Mouse (Mus musculus) small intestine, adult 2 months (tissue): ENCODE measurements at regions not wholly inside any gene's neighbourhood (a gene's known extent, or its start where the extent isn't known, plus 50 kb on each side); places are given as distances from the start of the nearest gene placed in this dataset.

Experiments used
- H3K27ac ChIP-seq: fragments of 200-500 bp; 2 replicates; pipeline ENCODE4 v1.5.1; 2012; ENCODE audit warnings: low read depth, low read length, control low read depth, inconsistent platforms; ENCODE audit not compliant: insufficient read depth
- H3K27me3 ChIP-seq: fragments of 200-500 bp; 2 replicates; pipeline ENCODE4 v1.6.1; 2012; ENCODE audit warnings: mild to moderate bottlenecking, moderate library complexity, low read length, inconsistent platforms; ENCODE audit not compliant: control insufficient read depth, insufficient read depth
- H3K36me3 ChIP-seq: fragments of 200-500 bp; 2 replicates; pipeline ENCODE4 v1.6.1; 2012; ENCODE audit warnings: mild to moderate bottlenecking, low read length, control low read depth, inconsistent platforms; ENCODE audit not compliant: control insufficient read depth, insufficient read depth
- H3K4me1 ChIP-seq: fragments of 200-500 bp; 2 replicates; pipeline ENCODE4 v1.6.1; 2012; ENCODE audit warnings: low read length, inconsistent platforms, mixed read lengths; ENCODE audit not compliant: control insufficient read depth, insufficient read depth, insufficient read length
- H3K4me3 ChIP-seq: fragments of 200-500 bp; 2 replicates; pipeline ENCODE4 v1.5.1; 2012; ENCODE audit warnings: low read depth, mild to moderate bottlenecking, control low read depth, inconsistent platforms, low read length, moderate library complexity
- CTCF ChIP-seq: fragments of 200-500 bp; IDR thresholded peaks from 2 replicates; pipeline ENCODE4 v1.5.1; 2012; ENCODE audit warnings: low read depth, mild to moderate bottlenecking, control low read depth, inconsistent platforms, low read length, moderate library complexity, mixed read lengths; ENCODE audit not compliant: insufficient replicate concordance, insufficient read length; ENCODE audit errors: extremely low read depth
- POLR2A ChIP-seq: fragments of 200-500 bp; IDR thresholded peaks from 2 replicates; pipeline ENCODE4 v1.6.1; 2012; ENCODE audit warnings: low read depth, mild to moderate bottlenecking, control low read depth, inconsistent platforms, low read length, moderate library complexity
- WGBS: fragments of 180-500 bp; shearing (Covaris S2); methylation state at CpG from one replicate; pipeline ENCODE4 v1.1.7; 2018; 5-methylcytosine and 5-hydroxymethylcytosine counted together

DNA sequence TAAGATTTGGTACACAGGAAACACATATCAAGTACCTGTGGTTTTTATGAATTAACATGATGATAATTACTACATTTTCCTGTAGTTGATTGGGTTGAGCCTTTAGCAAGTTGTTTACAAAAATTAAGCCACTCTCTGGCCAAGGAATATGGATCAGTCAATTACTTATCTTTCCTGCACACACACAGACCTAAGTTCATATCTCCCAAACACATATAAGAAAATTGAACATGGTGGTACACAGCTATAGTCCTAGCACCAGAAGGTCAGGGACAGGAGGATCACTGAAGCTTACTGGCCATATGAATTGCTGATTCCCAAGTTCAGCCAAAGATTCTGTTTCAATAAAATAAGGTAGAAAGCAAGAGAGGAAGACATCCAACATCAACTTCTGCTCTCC, 183.7 kb downstream of the Dad1 start:
- Histone ChIP-seq H3K4me3 (no peak overlapping the region), H3K27ac (no peak overlapping the region), H3K4me1 (peaks cover 3% of the 10 kb centered on the region; the same call in 1 of the 2 replicates), H3K36me3 (no peaks in the 10 kb centered on the region), H3K27me3 (no peaks in the 10 kb centered on the region)
- no peak for TF ChIP-seq POLR2A
- no peak for TF ChIP-seq CTCF

DNA sequence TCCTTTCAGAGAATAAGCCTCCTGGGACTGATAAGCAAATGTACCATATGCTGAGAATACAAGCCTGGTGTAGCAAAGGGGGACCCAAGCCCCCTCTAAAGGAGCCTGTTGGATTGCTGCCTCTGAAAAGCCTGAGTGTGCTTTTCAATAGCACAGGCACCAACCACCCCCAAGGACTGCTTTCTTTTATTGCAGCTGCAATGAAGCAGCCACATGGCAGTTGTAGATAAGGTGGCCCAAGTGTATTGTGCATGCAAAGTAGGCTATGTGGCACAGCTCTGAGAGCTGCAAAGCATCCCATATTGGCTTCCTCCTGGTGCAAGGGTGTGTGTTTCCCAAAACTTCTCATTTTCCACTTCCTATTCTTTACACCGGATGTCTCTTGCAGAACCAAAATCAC, 185.2 kb downstream of the Dad1 start:
- WGBS = 84% methylated on average over 1 of the region's 1 CpGs
- TF ChIP-seq POLR2A (no peak), CTCF (no peak)
- no peaks in the 10 kb centered on the region for H3K27me3 ChIP-seq

DNA sequence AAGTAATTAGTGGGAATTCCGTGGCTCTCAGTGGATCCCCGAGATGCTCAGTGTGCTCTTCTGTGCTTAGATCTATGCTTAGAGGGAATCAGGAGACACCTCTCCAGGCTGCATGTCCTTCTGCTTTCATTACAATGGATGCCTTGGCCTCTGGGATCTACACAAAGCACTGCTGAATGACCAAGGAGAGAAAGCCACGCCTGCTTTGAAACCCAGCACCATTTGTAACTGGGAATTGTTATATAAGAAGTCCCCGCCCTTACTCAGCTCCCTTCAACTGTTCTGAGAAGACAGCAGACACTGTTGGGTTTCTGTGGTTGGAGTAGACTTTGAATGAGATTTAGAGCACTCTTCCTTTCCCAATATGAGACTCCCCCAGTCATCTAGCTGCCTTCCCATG, 188.4 kb downstream of the Dad1 start:
- WGBS = 79% methylated on average over 4 of the region's 4 CpGs
- H3K4me3 ChIP-seq = no peak overlapping the region
- H3K36me3 ChIP-seq = no peaks in the 10 kb centered on the region
- TF ChIP-seq POLR2A = no peak
- TF ChIP-seq CTCF = no peak
- H3K4me1 ChIP-seq = peaks cover 3% of the 10 kb centered on the region; the same call in 1 of the 2 replicates
- no peaks in the 10 kb centered on the region for H3K27me3 ChIP-seq
- H3K27ac ChIP-seq = no peak overlapping the region

More for the DNA sequence above, 185.2 kb downstream of the Dad1 start:
- peaks cover 3% of the 10 kb centered on the region; the same call in 1 of the 2 replicates for H3K4me1 ChIP-seq
- H3K4me3 ChIP-seq = no peak overlapping the region
- H3K27ac ChIP-seq = no peak overlapping the region
- no peaks in the 10 kb centered on the region for H3K36me3 ChIP-seq

DNA sequence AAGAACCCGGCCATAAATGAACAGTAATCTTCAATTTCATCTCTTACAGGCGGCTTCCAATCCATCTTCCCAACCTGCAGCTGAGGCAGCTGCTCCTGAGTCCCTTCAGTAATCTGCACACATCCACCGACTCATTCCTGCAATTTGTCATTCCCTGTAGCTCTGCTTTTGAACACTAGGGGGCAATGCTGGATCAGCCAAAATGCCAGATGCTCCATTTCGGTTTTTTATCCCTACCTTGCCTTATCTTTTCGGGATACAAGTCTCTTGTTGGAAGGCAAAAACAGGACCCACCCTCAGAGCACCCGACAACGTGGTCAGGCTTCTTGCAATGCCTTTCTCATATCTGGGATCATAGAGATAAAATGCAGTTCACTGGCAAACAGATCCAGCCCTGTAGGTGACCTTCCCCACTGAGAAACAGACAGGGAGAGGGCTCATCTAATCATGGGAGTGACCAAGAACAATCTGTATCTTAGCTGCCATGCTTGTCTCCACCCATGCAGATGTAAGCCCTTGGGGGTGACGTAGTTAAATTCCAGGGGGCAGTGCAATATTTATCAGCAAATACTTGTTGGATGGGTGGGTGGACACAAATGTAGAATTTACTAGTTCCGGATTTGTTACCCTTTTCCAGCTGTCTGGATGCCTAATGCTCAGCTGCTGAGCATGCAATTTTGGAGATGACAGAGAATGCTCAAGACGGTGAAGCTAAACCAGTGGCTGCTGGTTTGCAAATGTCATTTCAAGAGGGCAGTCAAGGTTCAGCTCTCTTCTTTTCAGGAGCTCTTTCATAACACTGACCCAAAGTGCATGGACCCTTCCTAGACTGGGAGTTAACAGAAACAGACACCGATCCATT, 189.1 kb downstream of the Dad1 start:
- WGBS = 26% methylated on average over 11 of the region's 11 CpGs
- H3K4me3 ChIP-seq = no peak overlapping the region
- TF ChIP-seq POLR2A = no peak
- TF ChIP-seq CTCF = peak; percentile 73; the same call in 1 of the 2 replicates
- no peak overlapping the region for H3K27ac ChIP-seq
- H3K27me3 ChIP-seq = no peaks in the 10 kb centered on the region
- no peaks in the 10 kb centered on the region for H3K36me3 ChIP-seq
- peaks cover 3% of the 10 kb centered on the region; the same call in 1 of the 2 replicates for H3K4me1 ChIP-seq

DNA sequence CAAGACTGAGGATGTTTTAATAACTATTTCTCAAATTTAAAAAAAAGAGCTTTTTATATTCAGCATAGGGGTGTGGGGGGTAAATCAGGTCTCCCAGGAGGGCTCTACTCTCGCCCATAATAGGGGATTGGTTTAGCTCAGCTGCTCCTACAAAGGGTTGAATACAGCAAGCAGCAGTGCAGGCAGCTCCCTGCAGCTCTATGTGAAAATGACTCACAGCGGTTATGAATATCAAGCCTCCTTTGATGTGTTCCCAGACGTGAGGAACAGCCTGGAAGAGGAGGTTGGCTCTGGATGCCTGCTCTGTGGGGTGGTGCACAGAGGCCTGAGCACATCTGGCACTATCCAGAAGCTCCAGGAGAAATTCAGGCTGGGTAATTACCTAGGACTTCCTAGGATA, 192.3 kb downstream of the Dad1 start:
- Histone ChIP-seq H3K27ac (no peak overlapping the region), H3K4me1 (peaks cover 3% of the 10 kb centered on the region; the same call in 1 of the 2 replicates), H3K27me3 (no peaks in the 10 kb centered on the region; the same call in 1 of the 2 replicates), H3K36me3 (no peaks in the 10 kb centered on the region), H3K4me3 (no peak overlapping the region)
- no peak for TF ChIP-seq POLR2A
- TF ChIP-seq CTCF = no peak
- whole genome bisulfite sequencing = 59% methylated on average over 3 of the region's 3 CpGs

DNA sequence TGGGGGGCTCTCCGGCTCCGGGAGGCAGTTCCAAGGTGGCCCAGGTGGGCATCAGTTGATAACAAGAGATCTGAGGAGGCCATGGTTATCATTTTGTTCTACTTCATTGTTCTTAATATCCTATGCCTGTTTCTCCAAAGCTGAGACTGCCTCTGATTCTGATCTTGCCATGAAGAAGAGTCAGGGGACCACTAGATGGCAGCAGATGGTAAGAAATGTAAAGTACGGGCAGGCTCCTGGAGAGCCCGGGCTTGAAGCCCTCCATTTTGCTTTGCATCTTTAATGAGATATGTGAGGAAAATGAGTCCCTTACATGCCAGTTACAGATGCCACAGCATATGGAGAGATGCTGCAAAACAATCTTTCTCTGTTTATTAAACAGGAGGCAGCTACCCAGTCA, 194.1 kb downstream of the Dad1 start:
- Histone ChIP-seq H3K36me3 (no peaks in the 10 kb centered on the region), H3K27ac (no peak overlapping the region), H3K4me3 (no peak overlapping the region), H3K4me1 (peaks cover 2% of the 10 kb centered on the region; the same call in 1 of the 2 replicates), H3K27me3 (no peaks in the 10 kb centered on the region; the same call in 1 of the 2 replicates)
- TF ChIP-seq CTCF (peak; percentile 69; the same call in 1 of the 2 replicates), POLR2A (no peak)
- 17% methylated on average over 4 of the region's 4 CpGs for WGBS

DNA sequence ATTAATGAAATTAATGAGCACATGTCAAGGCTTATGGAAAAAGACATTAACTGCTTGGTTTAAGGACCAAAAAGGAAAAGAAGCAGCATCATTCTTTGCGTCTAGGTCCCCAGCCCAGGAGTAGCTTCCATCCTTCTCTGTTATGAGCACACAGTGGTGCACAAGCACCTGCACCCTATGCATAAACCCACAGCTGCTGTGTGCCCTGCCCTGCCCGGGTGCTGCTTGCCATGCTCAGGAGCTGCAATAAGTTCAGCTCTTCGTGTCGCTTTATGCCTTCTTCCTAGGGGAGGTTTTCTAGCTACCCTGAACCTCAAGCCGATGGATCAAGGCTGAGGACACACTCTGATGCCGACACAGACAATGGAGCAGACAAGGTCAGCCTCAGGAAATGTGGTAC, 194.8 kb downstream of the Dad1 start:
- 78% methylated on average over 6 of the region's 6 CpGs for WGBS
- Histone ChIP-seq H3K4me1 (no peaks in the 10 kb centered on the region), H3K27ac (no peak overlapping the region), H3K36me3 (no peaks in the 10 kb centered on the region), H3K4me3 (no peak overlapping the region), H3K27me3 (no peaks in the 10 kb centered on the region; the same call in 1 of the 2 replicates)
- TF ChIP-seq CTCF = no peak
- TF ChIP-seq POLR2A = no peak

DNA sequence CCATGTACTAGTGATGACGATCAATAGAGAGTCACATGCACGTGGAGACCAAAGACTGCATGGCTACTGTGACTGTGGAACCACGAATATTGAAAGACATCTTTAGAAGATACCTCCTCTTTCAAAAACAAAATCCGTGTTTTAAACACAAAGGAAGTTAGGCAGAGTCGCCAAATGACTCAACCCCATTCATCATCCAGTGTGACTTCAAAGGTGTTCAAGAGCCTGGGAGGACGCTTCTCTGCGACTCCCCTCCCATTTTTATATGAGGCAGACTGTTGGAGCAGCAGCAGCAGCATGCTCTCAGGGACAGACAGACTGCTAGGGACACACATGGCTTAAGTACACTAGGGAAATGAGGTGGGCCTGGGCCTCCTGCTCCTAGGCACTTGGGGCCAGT, 197.2 kb downstream of the Dad1 start:
- WGBS = 74% methylated on average over 7 of the region's 7 CpGs
- TF ChIP-seq POLR2A (no peak), CTCF (no peak)
- Histone ChIP-seq H3K27ac (no peak overlapping the region), H3K4me3 (no peak overlapping the region), H3K27me3 (no peaks in the 10 kb centered on the region; the same call in 1 of the 2 replicates), H3K36me3 (no peaks in the 10 kb centered on the region), H3K4me1 (no peaks in the 10 kb centered on the region)
